Mouse (Mus musculus): ENCODE data around the gene Cib1.

Cib1 gene

DNA sequence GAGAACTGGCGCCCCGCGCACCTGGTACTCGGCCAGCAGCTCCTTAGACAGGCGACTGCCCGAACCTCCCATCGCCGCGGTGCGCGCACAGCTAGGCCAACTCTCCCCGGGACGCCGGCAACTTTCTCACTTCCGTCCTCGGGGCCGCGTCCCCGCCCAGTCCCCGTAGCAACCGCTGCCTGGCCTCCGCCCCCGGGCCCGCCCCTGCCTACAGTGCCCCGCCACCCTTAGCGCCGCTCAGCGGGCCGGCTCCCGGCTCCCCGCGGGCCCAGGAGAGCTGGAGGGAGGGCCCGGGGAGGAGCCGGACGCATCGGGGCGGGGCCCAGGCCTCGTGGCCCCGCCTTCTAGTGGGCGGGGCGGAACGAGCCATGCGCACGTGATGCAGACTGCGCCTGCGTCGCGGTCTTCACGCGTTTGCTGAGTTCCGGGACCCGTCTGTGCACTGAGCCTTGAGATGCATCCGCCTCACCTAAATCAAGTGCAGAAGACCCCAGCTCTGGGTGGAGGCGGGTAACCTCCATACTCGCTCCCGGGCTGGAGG lies at the start of gene Cib1, which contains the start of gene Gdpgp1:
Gene Cib1, minus strand, starts transcription at position 325 of the 541 bp plus-strand sequence.
Gene Gdpgp1, plus strand, starts transcription at position 377 of the 541 bp plus-strand sequence.
- TF ChIP-seq POU5F1 (IDR thresholded peaks at IDR 0.05; ENCODE audit: borderline replicate concordance, low read length) (no peak), NANOG (IDR thresholded peaks at IDR 0.05; ENCODE audit: borderline replicate concordance, low read length) (no peak), CTCF (conservative IDR thresholded peaks at IDR 0.05; ENCODE audit: low read length) (no peak)
- Histone ChIP-seq H3K4me3 (replicated peaks; ENCODE audit: low read length) (peak within 1 kb of the TSS; percentile 91), H3K36me3 (ENCODE audit: insufficient read depth, low read length) (peaks cover 56% of the 10 kb centered on the region), H3K4me1 (replicated peaks; ENCODE audit: low read depth, low read length) (peaks cover 54% of the 10 kb centered on the region), H3K27me3 (ENCODE audit: insufficient read depth, low read length) (no peaks in the 10 kb centered on the region), H3K9me3 (ENCODE audit: low read length) (no peaks in the 10 kb centered on the region)

DNA sequence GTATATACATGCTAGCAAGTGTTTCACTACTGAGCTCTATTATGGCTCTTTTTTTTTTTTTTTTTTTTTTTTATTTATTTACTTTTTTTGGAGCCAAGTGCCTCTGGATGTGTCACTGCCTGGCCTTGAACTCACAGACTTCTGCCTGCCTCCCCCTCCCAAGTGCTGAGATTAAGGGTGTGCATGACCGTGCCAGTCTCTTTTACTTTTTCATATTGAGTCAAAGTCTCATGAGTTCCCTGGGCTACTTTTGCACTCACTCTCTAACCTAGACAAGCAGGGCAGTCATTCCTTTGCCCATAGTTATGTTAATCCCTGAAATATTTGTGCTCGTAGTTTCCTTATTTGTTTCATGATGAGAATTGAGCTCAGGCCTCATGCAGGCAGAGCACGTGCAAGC lies 49.0 kb upstream of the Cib1 start:
- Histone ChIP-seq H3K9me3 (ENCODE audit: low read length) (no peaks in the 10 kb centered on the region), H3K4me3 (replicated peaks; ENCODE audit: low read length) (no peak overlapping the region), H3K27me3 (ENCODE audit: insufficient read depth, low read length) (no peaks in the 10 kb centered on the region), H3K4me1 (replicated peaks; ENCODE audit: low read depth, low read length) (0 out of 2 replicates have a peak, but pooled peaks cover 6% of the 10 kb centered on the region), H3K36me3 (ENCODE audit: insufficient read depth, low read length) (peaks cover 97% of the 10 kb centered on the region)
- no peak for TF ChIP-seq NANOG (IDR thresholded peaks at IDR 0.05; ENCODE audit: borderline replicate concordance, low read length)
- TF ChIP-seq CTCF (conservative IDR thresholded peaks at IDR 0.05; ENCODE audit: low read length), result no peak
- no peak for TF ChIP-seq POU5F1 (IDR thresholded peaks at IDR 0.05; ENCODE audit: borderline replicate concordance, low read length)

GRCm38 (mm10) chr7:80280998-80281397 lies 48.4 kb upstream of the Cib1 start:
- Histone ChIP-seq H3K4me3 (replicated peaks; ENCODE audit: low read length) (no peak overlapping the region), H3K4me1 (replicated peaks; ENCODE audit: low read depth, low read length) (0 out of 2 replicates have a peak, but pooled peaks cover 6% of the 10 kb centered on the region), H3K9me3 (ENCODE audit: low read length) (no peaks in the 10 kb centered on the region), H3K36me3 (ENCODE audit: insufficient read depth, low read length) (peaks cover 97% of the 10 kb centered on the region), H3K27me3 (ENCODE audit: insufficient read depth, low read length) (no peaks in the 10 kb centered on the region)
- no peak for TF ChIP-seq CTCF (conservative IDR thresholded peaks at IDR 0.05; ENCODE audit: low read length)
- TF ChIP-seq NANOG (IDR thresholded peaks at IDR 0.05; ENCODE audit: borderline replicate concordance, low read length), result no peak
- TF ChIP-seq POU5F1 (IDR thresholded peaks at IDR 0.05; ENCODE audit: borderline replicate concordance, low read length), result no peak

DNA sequence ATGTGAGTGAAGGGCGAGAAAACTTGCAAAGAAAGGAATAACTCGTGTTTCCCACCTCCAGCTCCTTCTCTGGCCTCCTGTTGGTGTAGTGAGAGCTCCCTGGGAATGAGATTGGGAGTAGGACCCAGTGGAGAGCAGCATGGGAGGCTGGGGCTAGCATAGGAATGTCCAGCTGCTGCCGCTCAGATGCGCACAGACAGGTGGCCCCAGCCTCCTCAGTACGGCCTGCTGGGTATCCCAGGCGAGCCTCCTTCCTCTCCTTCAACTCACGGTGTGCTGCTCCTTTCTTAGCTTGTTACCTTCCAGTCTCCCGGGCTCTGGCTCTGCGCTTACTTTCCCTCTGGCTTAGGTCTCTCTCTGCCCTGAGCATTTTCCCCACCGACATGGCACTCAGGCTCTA lies 47.4 kb upstream of the Cib1 start:
- H3K9me3 ChIP-seq (ENCODE audit: low read length), result no peaks in the 10 kb centered on the region
- no peaks in the 10 kb centered on the region for H3K4me1 ChIP-seq (replicated peaks; ENCODE audit: low read depth, low read length)
- no peak overlapping the region for H3K4me3 ChIP-seq (replicated peaks; ENCODE audit: low read length)
- H3K27me3 ChIP-seq (ENCODE audit: insufficient read depth, low read length), result no peaks in the 10 kb centered on the region
- peaks cover 96% of the 10 kb centered on the region for H3K36me3 ChIP-seq (ENCODE audit: insufficient read depth, low read length)
- no peak for TF ChIP-seq CTCF (conservative IDR thresholded peaks at IDR 0.05; ENCODE audit: low read length)
- no peak for TF ChIP-seq NANOG (IDR thresholded peaks at IDR 0.05; ENCODE audit: borderline replicate concordance, low read length)
- TF ChIP-seq POU5F1 (IDR thresholded peaks at IDR 0.05; ENCODE audit: borderline replicate concordance, low read length), result no peak

- Histone ChIP-seq H3K36me3 (ENCODE audit: insufficient read depth, low read length) (peaks cover 98% of the 10 kb centered on the region), H3K4me3 (replicated peaks; ENCODE audit: low read length) (no peak overlapping the region), H3K4me1 (replicated peaks; ENCODE audit: low read depth, low read length) (no peaks in the 10 kb centered on the region), H3K27me3 (ENCODE audit: insufficient read depth, low read length) (no peaks in the 10 kb centered on the region), H3K9me3 (ENCODE audit: low read length) (no peaks in the 10 kb centered on the region)
- TF ChIP-seq CTCF (conservative IDR thresholded peaks at IDR 0.05; ENCODE audit: low read length), result no peak
- no peak for TF ChIP-seq NANOG (IDR thresholded peaks at IDR 0.05; ENCODE audit: borderline replicate concordance, low read length)
- TF ChIP-seq POU5F1 (IDR thresholded peaks at IDR 0.05; ENCODE audit: borderline replicate concordance, low read length), result no peak
Measured at GRCm38 (mm10) chr7:80276374-80276773, 43.8 kb upstream of the Cib1 start.

DNA sequence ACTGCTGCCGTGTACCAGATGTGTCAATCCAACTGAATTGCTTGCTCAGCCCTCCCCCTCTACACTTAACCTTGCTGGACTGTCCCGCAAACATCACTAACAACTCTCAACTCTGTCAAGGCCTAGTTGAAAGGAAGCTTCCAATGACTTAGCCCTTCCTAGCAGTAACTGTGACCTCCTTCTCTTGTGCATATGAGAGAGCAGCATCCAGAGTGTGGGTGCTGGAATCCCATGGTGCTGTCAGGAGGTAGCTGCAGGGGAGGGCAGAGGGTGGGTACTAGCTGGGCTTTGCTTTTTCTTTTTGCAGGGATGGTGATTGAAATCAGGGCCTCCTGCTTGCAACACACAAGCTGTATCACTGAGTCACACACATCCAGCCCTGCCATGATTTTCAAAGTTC lies 40.8 kb upstream of the Cib1 start:
- Histone ChIP-seq H3K4me3 (replicated peaks; ENCODE audit: low read length) (no peak overlapping the region), H3K27me3 (ENCODE audit: insufficient read depth, low read length) (no peaks in the 10 kb centered on the region), H3K4me1 (replicated peaks; ENCODE audit: low read depth, low read length) (peaks cover 20% of the 10 kb centered on the region), H3K36me3 (ENCODE audit: insufficient read depth, low read length) (peaks cover 71% of the 10 kb centered on the region), H3K9me3 (ENCODE audit: low read length) (no peaks in the 10 kb centered on the region)
- TF ChIP-seq NANOG (IDR thresholded peaks at IDR 0.05; ENCODE audit: borderline replicate concordance, low read length) (no peak), POU5F1 (IDR thresholded peaks at IDR 0.05; ENCODE audit: borderline replicate concordance, low read length) (no peak), CTCF (conservative IDR thresholded peaks at IDR 0.05; ENCODE audit: low read length) (no peak)

GRCm38 (mm10) chr7:80269751-80270255 lies 37.2 kb upstream of the Cib1 start:
- Histone ChIP-seq H3K36me3 (ENCODE audit: insufficient read depth, low read length) (peaks cover 68% of the 10 kb centered on the region), H3K27me3 (ENCODE audit: insufficient read depth, low read length) (no peaks in the 10 kb centered on the region), H3K4me3 (replicated peaks; ENCODE audit: low read length) (peak overlapping the region; percentile 97), H3K9me3 (ENCODE audit: low read length) (no peaks in the 10 kb centered on the region), H3K4me1 (replicated peaks; ENCODE audit: low read depth, low read length) (peaks cover 25% of the 10 kb centered on the region)
- TF ChIP-seq POU5F1 (IDR thresholded peaks at IDR 0.05; ENCODE audit: borderline replicate concordance, low read length), result no peak
- no peak for TF ChIP-seq CTCF (conservative IDR thresholded peaks at IDR 0.05; ENCODE audit: low read length)
- TF ChIP-seq NANOG (IDR thresholded peaks at IDR 0.05; ENCODE audit: borderline replicate concordance, low read length), result no peak

DNA sequence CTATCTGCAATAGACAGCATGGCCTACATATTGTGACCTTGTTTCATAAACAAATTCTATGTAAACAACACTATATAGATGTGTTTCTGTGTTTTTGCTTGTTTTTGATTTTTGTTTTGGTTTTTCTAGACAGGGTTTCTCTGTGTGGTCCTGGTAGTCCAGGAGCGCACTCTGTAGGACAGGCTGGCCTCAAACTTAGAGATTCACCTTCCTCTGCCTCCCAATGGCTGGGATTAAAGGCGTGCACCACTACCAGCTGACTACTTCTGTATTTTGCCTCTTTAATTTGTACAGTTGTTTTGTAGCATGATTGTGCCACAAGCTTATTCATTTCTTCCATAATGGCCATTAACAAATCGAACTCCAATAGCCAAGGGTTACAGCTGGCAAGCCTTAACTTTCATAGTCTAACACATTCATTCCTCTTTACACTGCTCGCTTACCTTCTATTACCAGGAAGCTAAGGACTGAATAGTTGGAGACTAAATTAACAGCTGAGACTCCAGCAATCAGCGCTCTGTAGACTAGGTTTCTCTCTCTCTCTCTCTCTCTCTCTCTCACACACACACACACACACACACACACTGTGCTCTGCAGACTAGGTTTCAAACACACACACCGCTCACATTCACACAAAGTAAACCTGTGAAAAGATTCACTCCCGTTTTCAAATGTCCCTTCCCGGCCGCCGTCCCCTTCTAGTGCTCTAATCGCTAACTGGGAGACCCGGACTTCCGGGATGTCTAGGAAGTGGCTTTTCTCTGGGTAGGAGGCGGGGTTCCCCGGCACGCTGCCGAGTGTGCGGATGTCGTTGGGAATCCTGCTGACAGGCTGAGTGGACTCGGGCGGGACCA lies 36.5 kb upstream of the Cib1 start, which contains the start of gene Vps33b:
Gene Vps33b, plus strand, starts transcription at position 753 of the 854 bp plus-strand sequence.
- H3K27me3 ChIP-seq (ENCODE audit: insufficient read depth, low read length), result no peaks in the 10 kb centered on the region
- H3K9me3 ChIP-seq (ENCODE audit: low read length), result no peaks in the 10 kb centered on the region
- H3K4me1 ChIP-seq (replicated peaks; ENCODE audit: low read depth, low read length), result peaks cover 32% of the 10 kb centered on the region
- no peak for TF ChIP-seq CTCF (conservative IDR thresholded peaks at IDR 0.05; ENCODE audit: low read length)
- TF ChIP-seq NANOG (IDR thresholded peaks at IDR 0.05; ENCODE audit: borderline replicate concordance, low read length), result no peak
- TF ChIP-seq POU5F1 (IDR thresholded peaks at IDR 0.05; ENCODE audit: borderline replicate concordance, low read length), result no peak
- peaks cover 68% of the 10 kb centered on the region for H3K36me3 ChIP-seq (ENCODE audit: insufficient read depth, low read length)
- H3K4me3 ChIP-seq (replicated peaks; ENCODE audit: low read length), result peak within 1 kb of the TSS; percentile 97
